Mouse (Mus musculus) hindbrain, embryonic 13.5 days (tissue): ENCODE measurements around the gene Dnajc28. TPM values are rescaled to one million over a fixed set of nuclear protein-coding genes. Genes with fewer than 3 reads are reported as not detected.

Experiments
- ATAC-seq: fragments of 200-750 bp; cut with Nextera tagmentation; 2 replicates; pipeline ENCODE4 v1.8.0; 2017; ENCODE audit warnings: moderate TSS enrichment; ENCODE audit not compliant: low FRiP score
- H3K27ac ChIP-seq: fragments of 300-500 bp; sonication (generic); 2 replicates; pipeline ENCODE4 v1.5.1; 2015; ENCODE audit warnings: inconsistent platforms, mild to moderate bottlenecking, moderate library complexity
- H3K27me3 ChIP-seq: fragments of 300-500 bp; sonication (generic); 2 replicates; pipeline ENCODE4 v1.6.1; 2015; ENCODE audit warnings: mild to moderate bottlenecking, inconsistent platforms
- H3K36me3 ChIP-seq: fragments of 300-500 bp; sonication (generic); 2 replicates; pipeline ENCODE4 v1.6.1; 2015; ENCODE audit warnings: mild to moderate bottlenecking, inconsistent platforms
- H3K4me1 ChIP-seq: fragments of 300-500 bp; sonication (generic); replicated peaks from 2 replicates; pipeline ENCODE4 v1.6.1; 2015; ENCODE audit warnings: inconsistent platforms
- H3K4me2 ChIP-seq: fragments of 300-500 bp; sonication (generic); 2 replicates; pipeline ENCODE4 v1.6.1; 2015; ENCODE audit warnings: inconsistent platforms, mild to moderate bottlenecking, moderate library complexity
- H3K4me3 ChIP-seq: fragments of 300-500 bp; sonication (generic); 2 replicates; pipeline ENCODE4 v1.5.1; 2015; ENCODE audit warnings: mild to moderate bottlenecking, inconsistent platforms
- H3K9ac ChIP-seq: fragments of 300-500 bp; sonication (generic); 2 replicates; pipeline ENCODE4 v1.6.1; 2015; ENCODE audit warnings: mild to moderate bottlenecking, inconsistent platforms
- H3K9me3 ChIP-seq: fragments of 300-500 bp; sonication (generic); 2 replicates; pipeline ENCODE4 v1.6.1; 2016; ENCODE audit warnings: inconsistent platforms
- WGBS: fragments of 180-500 bp; shearing (Covaris S2); methylation state at CpG from one replicate; pipeline ENCODE4 v1.1.7; 2015; 5-methylcytosine and 5-hydroxymethylcytosine counted together
- polyA plus RNA-seq: library from polyadenylated mRNA; unstranded; fragments of >200 nt; fragmentation: Nextera tagmentation; extraction: Ambion mirVana; gene quantifications from 2 replicates; pipeline ENCODE4 v1.2.1, GENCODE M21; 2015

Dnajc28 gene
- polyA plus RNA-seq, 1 experiment from 2014 or later: 5.2 TPM

- Histone ChIP-seq H3K4me2 (no peak overlapping the region), H3K4me1 (peaks cover 10% of the 10 kb centered on the region), H3K4me3 (no peak overlapping the region), H3K36me3 (no peaks in the 10 kb centered on the region), H3K9me3 (no peaks in the 10 kb centered on the region), H3K27me3 (peaks cover 14% of the 10 kb centered on the region), H3K27ac (no peak overlapping the region), H3K9ac (no peak overlapping the region)
- WGBS: 72% methylated on average over 4 of the region's 4 CpGs
- no peak for ATAC-seq
Measured at GRCm38 (mm10) chr16:91601081-91601480, 17.7 kb downstream of the Dnajc28 start.

- no peak for ATAC-seq
- Histone ChIP-seq H3K4me1 (peaks cover 17% of the 10 kb centered on the region), H3K27me3 (peaks cover 14% of the 10 kb centered on the region), H3K9me3 (no peaks in the 10 kb centered on the region), H3K9ac (no peak overlapping the region), H3K27ac (no peak overlapping the region), H3K36me3 (no peaks in the 10 kb centered on the region), H3K4me2 (no peak overlapping the region), H3K4me3 (no peak overlapping the region)
Measured at GRCm38 (mm10) chr16:91599242-91599641, 19.6 kb downstream of the Dnajc28 start.

GRCm38 (mm10) chr16:91597672-91598010 is 21.2 kb downstream of the Dnajc28 start, which contains the start of gene Tmem50b:
Tmem50b (minus strand) TSS chr16:91597800.
- Histone ChIP-seq H3K9ac (peak within 1 kb of the TSS; percentile 92), H3K4me3 (peak within 1 kb of the TSS; percentile 76), H3K4me2 (peak within 1 kb of the TSS; percentile 78), H3K36me3 (peaks cover 2% of the 10 kb centered on the region; the same call in 1 of the 2 replicates), H3K9me3 (no peaks in the 10 kb centered on the region), H3K27ac (peak within 1 kb of the TSS; percentile 84), H3K4me1 (peaks cover 22% of the 10 kb centered on the region), H3K27me3 (peaks cover 14% of the 10 kb centered on the region)
- peak; percentile 99 for ATAC-seq
- under 1% methylated on average over 34 of the region's 34 CpGs for WGBS

- peak overlapping the region; percentile 78 for H3K4me2 ChIP-seq
- peaks cover 25% of the 10 kb centered on the region for H3K4me1 ChIP-seq
- peaks cover 14% of the 10 kb centered on the region for H3K27me3 ChIP-seq
- peak overlapping the region; percentile 92 for H3K9ac ChIP-seq
- under 1% methylated on average over 74 of the region's 75 CpGs for WGBS
- peaks cover 5% of the 10 kb centered on the region; the same call in 1 of the 2 replicates for H3K36me3 ChIP-seq
- peak overlapping the region; percentile 76 for H3K4me3 ChIP-seq
- ATAC-seq: no peak; the same call in 1 of the 2 replicates
- no peaks in the 10 kb centered on the region for H3K9me3 ChIP-seq
- peak overlapping the region; percentile 84 for H3K27ac ChIP-seq
Measured at GRCm38 (mm10) chr16:91596779-91597671, 21.8 kb downstream of the Dnajc28 start.

- H3K4me1 ChIP-seq: peaks cover 25% of the 10 kb centered on the region
- peak overlapping the region; percentile 76 for H3K4me3 ChIP-seq
- H3K9me3 ChIP-seq: no peaks in the 10 kb centered on the region
- 19% methylated on average over 9 of the region's 9 CpGs for WGBS
- peak overlapping the region; percentile 78 for H3K4me2 ChIP-seq
- no peak for ATAC-seq
- peaks cover 5% of the 10 kb centered on the region; the same call in 1 of the 2 replicates for H3K36me3 ChIP-seq
- H3K27me3 ChIP-seq: peaks cover 14% of the 10 kb centered on the region
- H3K27ac ChIP-seq: no peak overlapping the region
- H3K9ac ChIP-seq: peak overlapping the region; percentile 92
Measured at GRCm38 (mm10) chr16:91596397-91596778, 22.4 kb downstream of the Dnajc28 start.

GRCm38 (mm10) chr16:91595076-91595475 is 23.8 kb downstream of the Dnajc28 start:
- no peak for ATAC-seq
- H3K27ac ChIP-seq: peak overlapping the region; percentile 40; the same call in 1 of the 2 replicates
- peaks cover 5% of the 10 kb centered on the region; the same call in 1 of the 2 replicates for H3K36me3 ChIP-seq
- peaks cover 14% of the 10 kb centered on the region for H3K27me3 ChIP-seq
- no peak overlapping the region for H3K4me2 ChIP-seq
- H3K4me1 ChIP-seq: peaks cover 25% of the 10 kb centered on the region
- H3K9ac ChIP-seq: no peak overlapping the region
- H3K9me3 ChIP-seq: no peaks in the 10 kb centered on the region
- 81% methylated on average over 6 of the region's 6 CpGs for WGBS
- no peak overlapping the region for H3K4me3 ChIP-seq

- peaks cover 25% of the 10 kb centered on the region for H3K4me1 ChIP-seq
- peaks cover under 1% of the 10 kb centered on the region; the same call in 1 of the 2 replicates for H3K27me3 ChIP-seq
- H3K27ac ChIP-seq: no peak overlapping the region
- no peak overlapping the region for H3K4me3 ChIP-seq
- no peak overlapping the region for H3K9ac ChIP-seq
- no peak for ATAC-seq
- H3K4me2 ChIP-seq: no peak overlapping the region
- H3K9me3 ChIP-seq: no peaks in the 10 kb centered on the region
- WGBS: 89% methylated on average over 3 of the region's 3 CpGs
- peaks cover 5% of the 10 kb centered on the region; the same call in 1 of the 2 replicates for H3K36me3 ChIP-seq
Measured at GRCm38 (mm10) chr16:91593262-91593661, 25.6 kb downstream of the Dnajc28 start.

GRCm38 (mm10) chr16:91592162-91592561 is 26.7 kb downstream of the Dnajc28 start:
- no peak overlapping the region for H3K4me3 ChIP-seq
- H3K36me3 ChIP-seq: peaks cover 5% of the 10 kb centered on the region; the same call in 1 of the 2 replicates
- peaks cover 29% of the 10 kb centered on the region for H3K4me1 ChIP-seq
- no peak for ATAC-seq
- 76% methylated on average over 8 of the region's 8 CpGs for WGBS
- H3K27ac ChIP-seq: no peak overlapping the region
- no peaks in the 10 kb centered on the region for H3K9me3 ChIP-seq
- no peak overlapping the region for H3K9ac ChIP-seq
- H3K27me3 ChIP-seq: no peaks in the 10 kb centered on the region
- H3K4me2 ChIP-seq: no peak overlapping the region

- H3K27me3 ChIP-seq: no peaks in the 10 kb centered on the region
- 81% methylated on average over 3 of the region's 3 CpGs for WGBS
- H3K9ac ChIP-seq: no peak overlapping the region
Measured at GRCm38 (mm10) chr16:91588703-91589102, 30.1 kb downstream of the Dnajc28 start.

GRCm38 (mm10) chr16:91587730-91588453 is 30.9 kb downstream of the Dnajc28 start:
- Histone ChIP-seq H3K27ac (no peak overlapping the region), H3K27me3 (no peaks in the 10 kb centered on the region), H3K4me1 (peaks cover 7% of the 10 kb centered on the region; the same call in 1 of the 2 replicates), H3K4me2 (no peak overlapping the region), H3K9ac (no peak overlapping the region), H3K36me3 (peaks cover 29% of the 10 kb centered on the region), H3K4me3 (no peak overlapping the region), H3K9me3 (no peaks in the 10 kb centered on the region)
- ATAC-seq: no peak
- WGBS: 62% methylated on average over 6 of the region's 6 CpGs

More at GRCm38 (mm10) chr16:91588703-91589102, 30.1 kb downstream of the Dnajc28 start:
- Histone ChIP-seq H3K36me3 (peaks cover 26% of the 10 kb centered on the region), H3K9me3 (no peaks in the 10 kb centered on the region), H3K4me1 (peaks cover 10% of the 10 kb centered on the region; the same call in 1 of the 2 replicates), H3K27ac (no peak overlapping the region), H3K4me2 (no peak overlapping the region), H3K4me3 (no peak overlapping the region)
- ATAC-seq: no peak

- H3K4me1 ChIP-seq: 0 out of 2 replicates have a peak, but pooled peaks cover 4% of the 10 kb centered on the region
- H3K4me2 ChIP-seq: no peak overlapping the region
- H3K9ac ChIP-seq: no peak overlapping the region
- peaks cover 29% of the 10 kb centered on the region for H3K36me3 ChIP-seq
- no peak overlapping the region for H3K27ac ChIP-seq
- H3K9me3 ChIP-seq: no peaks in the 10 kb centered on the region
- no peak for ATAC-seq
- H3K4me3 ChIP-seq: no peak overlapping the region
- no peaks in the 10 kb centered on the region for H3K27me3 ChIP-seq
- 93% methylated on average over 6 of the region's 6 CpGs for WGBS
Measured at GRCm38 (mm10) chr16:91586244-91586643, 32.6 kb downstream of the Dnajc28 start.

- no peak for ATAC-seq
- H3K9me3 ChIP-seq: no peaks in the 10 kb centered on the region
Measured at GRCm38 (mm10) chr16:91585617-91586016, 33.2 kb downstream of the Dnajc28 start.

More at GRCm38 (mm10) chr16:91585617-91586016, 33.2 kb downstream of the Dnajc28 start:
- whole genome bisulfite sequencing: 94% methylated on average over 5 of the region's 5 CpGs
- Histone ChIP-seq H3K9ac (no peak overlapping the region), H3K27me3 (no peaks in the 10 kb centered on the region), H3K4me1 (0 out of 2 replicates have a peak, but pooled peaks cover 4% of the 10 kb centered on the region), H3K4me2 (no peak overlapping the region), H3K36me3 (peaks cover 30% of the 10 kb centered on the region), H3K27ac (no peak overlapping the region), H3K4me3 (no peak overlapping the region)
